In the genomic region with DNA sequence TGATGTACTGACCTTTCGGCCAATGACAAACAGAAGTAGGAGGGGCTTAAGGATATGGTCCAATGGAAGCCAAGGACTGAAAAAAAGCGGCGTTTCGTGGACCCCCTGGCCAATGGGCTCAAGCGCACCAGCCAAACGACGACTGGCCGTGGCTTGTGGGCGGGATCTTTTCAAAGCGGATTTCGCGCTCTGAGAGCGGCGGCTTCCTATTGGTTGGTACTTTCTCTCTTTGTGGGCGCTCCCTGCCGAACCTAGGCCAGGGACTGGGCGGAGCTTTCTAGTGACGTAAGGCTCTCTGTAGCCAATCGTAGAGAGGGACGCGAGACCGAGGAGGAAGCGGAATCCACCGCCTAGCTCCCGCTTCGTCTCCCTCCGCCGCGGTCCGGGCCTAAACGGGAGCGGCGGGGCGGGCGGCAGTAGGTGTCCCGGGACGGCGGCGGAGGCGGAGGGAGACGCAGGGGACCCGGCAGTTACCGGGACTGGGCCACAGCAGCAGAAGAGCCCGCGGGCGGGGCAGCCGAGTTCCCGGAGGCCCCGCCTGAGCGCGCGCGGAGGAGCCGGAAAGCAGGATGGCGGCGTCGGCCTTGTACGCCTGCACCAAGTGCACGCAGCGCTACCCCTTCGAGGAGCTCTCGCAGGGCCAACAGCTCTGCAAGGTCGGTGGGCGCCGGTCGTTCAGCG, we compare ENCODE assay signal across 8 mouse cellular contexts. TPM values are rescaled to one million over a fixed set of nuclear protein-coding genes. Genes with fewer than 3 reads are reported as not detected.
DNase-seq lines count a peak whose midpoint lies in the region; ATAC-seq lines count a peak whose summit lies in the region.

A gene (plus strand): TSS at position 311 of the 681 bp plus-strand sequence.

- H3K9me3 ChIP-seq in intestine, embryonic 14.5 days (ENCODE audit: control insufficient read depth, low read length): no peaks in the 10 kb centered on the region

- H3K4me1 ChIP-seq in intestine, embryonic 14.5 days (replicated peaks; ENCODE audit: control insufficient read depth, insufficient read depth, low read length): peaks cover 19% of the 10 kb centered on the region

- H3K27ac ChIP-seq in intestine, embryonic 14.5 days (ENCODE audit: low read depth): peak within 1 kb of the TSS; percentile 99

- under 1% methylated on average over 60 of the region's 67 CpGs for WGBS in intestine, embryonic 14.5 days

- peak; percentile 95 to 97 for DNase-seq in adrenal gland, adult 18-20 months (ENCODE audit: low spot score in 2 of 2)
- peak; percentile 100 for DNase-seq in embryo, embryonic 11 days
- DNase-seq in gastrocnemius, postnatal 25 days: peak; percentile 100
- peak; percentile 98 for DNase-seq in intestine, embryonic 14.5 days (ENCODE audit: low spot score)
- DNase-seq in left cerebral cortex, postnatal 14 days (ENCODE audit: low spot score in 2 of 2): peak; percentile 100
- peak; percentile 100 for DNase-seq in mesoderm, embryonic 11.5 days (ENCODE audit: low read depth, low spot score)
- DNase-seq in right cerebral cortex, postnatal 36 days (ENCODE audit: low spot score in 2 of 2): peak; percentile 100
- peak; percentile 100 for DNase-seq in yolk sac, embryonic 10.5 days (ENCODE audit: low spot score)

- no peaks in the 10 kb centered on the region for H3K27me3 ChIP-seq in intestine, embryonic 14.5 days (replicated peaks; ENCODE audit: control insufficient read depth, insufficient read depth, low read length)

- ATAC-seq in intestine, embryonic 14.5 days (replicated peaks; ENCODE audit: low FRiP score, low TSS enrichment, low read depth): peak; percentile 95

- H3K9ac ChIP-seq in intestine, embryonic 14.5 days (ENCODE audit: low read length): peak within 1 kb of the TSS; percentile 94

- H3K36me3 ChIP-seq in intestine, embryonic 14.5 days (ENCODE audit: control insufficient read depth, insufficient read depth, low read length): peaks cover 29% of the 10 kb centered on the region

- peak within 1 kb of the TSS; percentile 83 for H3K4me2 ChIP-seq in intestine, embryonic 14.5 days (ENCODE audit: low read length)

- H3K4me3 ChIP-seq in intestine, embryonic 14.5 days (ENCODE audit: low read depth, low read length): peak within 1 kb of the TSS; percentile 80

- intact Hi-C loops in left cerebral cortex, postnatal 14 days (cut with DNase I): loop anchor here (5.0 kb wide), 1 partner anchor 580 kb away; a partner anchor contains a TSS

RNA-seq across cellular contexts. Expression of the gene that starts here (rescaled TPM):
- total RNA-seq in adrenal gland, adult 18-20 months (2021): 10 to 100 TPM; 14.9 to 16.8 TPM
- total RNA-seq in gastrocnemius, postnatal 25 days (2021): 1 to 10 TPM; 6.2 to 6.5 TPM
- polyA plus RNA-seq in intestine, embryonic 14.5 days (2014; fragmentation: Nextera tagmentation; extraction: Ambion mirVana): 22.4 and 25.0 TPM in 2 replicates
- 10 to 100 TPM; 16.9 to 19.6 TPM for total RNA-seq in left cerebral cortex, postnatal 14 days (2021)

Comparison
In these comparisons a context has a peak if more than half of its experiments do, and no peak if none do; other contexts are left out.
1. Peak in every context shown above with its lines: DNase-seq, ATAC-seq, H3K4me3 ChIP-seq and H3K27ac ChIP-seq.